Mouse (Mus musculus) limb, embryonic 13.5 days (tissue): Measurements from ENCODE around the gene Psen2. TPM values are rescaled to one million over a fixed set of nuclear protein-coding genes. Genes with fewer than 3 reads are reported as not detected.

Experiments
- ATAC-seq: fragments of 200-750 bp; cut with Nextera tagmentation; 2 replicates; pipeline ENCODE4 v1.8.0; 2017; ENCODE audit warnings: low read depth, moderate number of reproducible peaks, moderate TSS enrichment; ENCODE audit not compliant: low FRiP score
- H3K27ac ChIP-seq: fragments of 300-500 bp; sonication (generic); 2 replicates; pipeline ENCODE4 v1.5.1; 2015; ENCODE audit warnings: inconsistent platforms, mild to moderate bottlenecking, moderate library complexity
- H3K27me3 ChIP-seq: fragments of 300-500 bp; sonication (generic); 2 replicates; pipeline ENCODE4 v1.6.1; 2015; ENCODE audit warnings: mild to moderate bottlenecking, inconsistent platforms
- H3K36me3 ChIP-seq: fragments of 300-500 bp; sonication (generic); 2 replicates; pipeline ENCODE4 v1.6.1; 2015; ENCODE audit warnings: inconsistent platforms, mild to moderate bottlenecking, moderate library complexity
- H3K4me1 ChIP-seq: fragments of 300-500 bp; sonication (generic); 2 replicates; pipeline ENCODE4 v1.6.1; 2015; ENCODE audit warnings: inconsistent platforms
- H3K4me2 ChIP-seq: fragments of 300-500 bp; sonication (generic); replicated peaks from 2 replicates; pipeline ENCODE4 v1.6.1; 2015; ENCODE audit warnings: inconsistent platforms, mild to moderate bottlenecking, moderate library complexity
- H3K4me3 ChIP-seq: fragments of 300-500 bp; sonication (generic); 2 replicates; pipeline ENCODE4 v1.5.1; 2015; ENCODE audit warnings: moderate library complexity, mild to moderate bottlenecking, inconsistent platforms
- H3K9ac ChIP-seq: fragments of 300-500 bp; sonication (generic); 2 replicates; pipeline ENCODE4 v1.6.1; 2015; ENCODE audit warnings: mild to moderate bottlenecking, inconsistent platforms
- H3K9me3 ChIP-seq: fragments of 300-500 bp; sonication (generic); 2 replicates; pipeline ENCODE4 v1.6.1; 2016; ENCODE audit warnings: inconsistent platforms
- WGBS: fragments of 180-500 bp; shearing (Covaris S2); methylation state at CpG from one replicate; pipeline ENCODE4 v1.1.7; 2015; 5-methylcytosine and 5-hydroxymethylcytosine counted together
- polyA plus RNA-seq: library from polyadenylated mRNA; unstranded; fragments of >200 nt; fragmentation: Nextera tagmentation; extraction: Ambion mirVana; gene quantifications from 2 replicates; pipeline ENCODE4 v1.2.1, GENCODE M21; 2015

Gene Psen2
- polyA plus RNA-seq, 1 experiment from 2014 or later = 14.5 TPM

- H3K27ac ChIP-seq = no peak overlapping the region; the same call in 1 of the 2 replicates
- H3K4me3 ChIP-seq = peak overlapping the region; percentile 87
- ATAC-seq = peak; percentile 44
- peaks cover 9% of the 10 kb centered on the region; the same call in 1 of the 2 replicates for H3K27me3 ChIP-seq
- no peaks in the 10 kb centered on the region for H3K36me3 ChIP-seq
- no peaks in the 10 kb centered on the region for H3K9me3 ChIP-seq
- WGBS = 3% methylated on average over 33 of the region's 33 CpGs
- H3K4me1 ChIP-seq = peaks cover 10% of the 10 kb centered on the region
- H3K4me2 ChIP-seq = peak overlapping the region; percentile 98
- peak overlapping the region; percentile 82 for H3K9ac ChIP-seq
Measured at GRCm38 (mm10) chr1:180255294-180256117, 7.7 kb downstream of the Psen2 start.

GRCm38 (mm10) chr1:180254316-180254715, 8.9 kb downstream of the Psen2 start:
- H3K4me2 ChIP-seq = no peak overlapping the region
- ATAC-seq = no peak
- H3K4me3 ChIP-seq = no peak overlapping the region
- no peaks in the 10 kb centered on the region for H3K9me3 ChIP-seq
- H3K9ac ChIP-seq = no peak overlapping the region
- H3K4me1 ChIP-seq = peaks cover 21% of the 10 kb centered on the region
- no peak overlapping the region for H3K27ac ChIP-seq
- 90% methylated on average over 5 of the region's 5 CpGs for WGBS
- H3K27me3 ChIP-seq = peaks cover 9% of the 10 kb centered on the region; the same call in 1 of the 2 replicates
- H3K36me3 ChIP-seq = no peaks in the 10 kb centered on the region

DNA sequence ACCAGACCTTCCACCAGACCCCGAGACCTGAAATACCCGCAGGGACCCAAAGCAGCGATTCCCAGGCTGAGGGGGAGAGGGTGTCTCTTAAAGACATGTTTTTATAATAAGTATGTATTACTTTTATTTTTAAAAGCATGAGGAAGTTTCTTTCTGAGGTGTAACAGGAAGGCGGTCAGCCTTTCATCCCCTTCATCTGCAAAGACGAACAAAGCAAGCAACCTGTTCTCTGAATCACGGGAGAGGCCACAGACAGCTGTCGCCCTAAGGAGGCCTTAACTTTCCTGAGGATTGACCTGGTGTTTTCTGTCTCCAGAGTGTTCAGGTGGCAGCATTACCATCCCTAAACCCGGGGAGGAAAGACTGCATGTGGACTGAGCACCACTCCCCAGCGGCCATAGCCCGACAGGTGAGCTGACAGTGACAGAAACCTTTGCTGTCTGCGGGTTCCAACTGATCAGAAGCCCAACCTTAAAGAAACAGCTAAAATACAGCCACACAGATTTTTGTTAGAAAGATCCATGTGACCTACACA, 10.5 kb downstream of the Psen2 start:
- Histone ChIP-seq H3K9me3 (no peaks in the 10 kb centered on the region), H3K4me2 (no peak overlapping the region), H3K9ac (no peak overlapping the region), H3K27me3 (peaks cover 9% of the 10 kb centered on the region; the same call in 1 of the 2 replicates), H3K27ac (no peak overlapping the region), H3K36me3 (no peaks in the 10 kb centered on the region), H3K4me3 (no peak overlapping the region), H3K4me1 (peaks cover 21% of the 10 kb centered on the region)
- WGBS = 79% methylated on average over 11 of the region's 11 CpGs
- no peak for ATAC-seq

DNA sequence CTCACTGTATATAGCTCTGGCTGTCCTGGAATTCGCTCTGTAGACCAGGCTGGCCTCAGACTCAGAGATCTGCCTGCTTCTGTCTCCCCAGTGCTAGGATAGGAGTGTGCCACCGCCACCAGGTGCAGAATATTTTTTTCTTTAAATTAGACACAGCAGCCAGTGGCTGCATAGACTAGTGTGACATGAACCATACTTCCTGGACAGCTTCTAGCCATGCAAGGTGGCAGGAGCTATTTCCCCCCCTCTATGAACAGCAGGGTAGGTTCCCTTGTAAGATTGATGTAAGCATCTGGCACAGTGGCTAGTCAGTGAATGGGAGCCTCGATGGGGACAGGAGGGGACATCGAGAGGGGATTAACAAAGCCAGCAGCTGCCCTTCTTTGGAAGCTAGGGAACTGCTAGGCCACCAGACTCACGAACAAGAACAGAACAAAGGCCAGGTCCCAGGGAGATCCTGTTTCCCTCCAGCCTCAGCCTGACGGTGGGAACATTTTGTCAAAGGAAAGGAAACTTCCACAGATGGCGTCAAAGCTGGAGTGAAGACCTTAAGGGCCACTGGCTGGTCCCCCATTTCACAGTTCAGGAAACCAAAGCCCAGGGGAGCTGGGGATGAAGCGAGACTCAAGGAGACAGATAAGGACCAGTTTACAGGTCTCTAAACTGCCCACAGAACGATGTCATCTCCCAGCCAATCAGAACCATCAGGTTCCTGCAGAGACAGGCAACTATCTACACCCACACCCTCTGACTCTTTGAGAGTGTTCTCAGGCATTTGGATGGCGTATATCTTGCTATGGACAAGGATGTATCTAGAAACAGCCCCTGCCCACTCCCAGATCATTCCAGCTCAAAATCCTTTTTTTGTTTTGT, 11.8 kb downstream of the Psen2 start:
- no peaks in the 10 kb centered on the region for H3K9me3 ChIP-seq
- no peak overlapping the region for H3K4me3 ChIP-seq
- H3K27ac ChIP-seq = no peak overlapping the region
- no peak overlapping the region for H3K4me2 ChIP-seq
- H3K9ac ChIP-seq = no peak overlapping the region
- H3K27me3 ChIP-seq = peaks cover 9% of the 10 kb centered on the region; the same call in 1 of the 2 replicates
- H3K4me1 ChIP-seq = peaks cover 21% of the 10 kb centered on the region
- peak; percentile 45 for ATAC-seq
- no peaks in the 10 kb centered on the region for H3K36me3 ChIP-seq
- WGBS = 65% methylated on average over 10 of the region's 10 CpGs

- WGBS = 68% methylated on average over 8 of the region's 8 CpGs
- H3K9ac ChIP-seq = no peak overlapping the region
- no peaks in the 10 kb centered on the region for H3K36me3 ChIP-seq
- H3K27ac ChIP-seq = no peak overlapping the region
- H3K9me3 ChIP-seq = no peaks in the 10 kb centered on the region
- peak overlapping the region; percentile 44 for H3K4me2 ChIP-seq
- ATAC-seq = no peak
- H3K4me3 ChIP-seq = no peak overlapping the region
- H3K4me1 ChIP-seq = peaks cover 17% of the 10 kb centered on the region
- H3K27me3 ChIP-seq = peaks cover 9% of the 10 kb centered on the region; the same call in 1 of the 2 replicates
Measured at GRCm38 (mm10) chr1:180250441-180250830, 12.8 kb downstream of the Psen2 start.

DNA sequence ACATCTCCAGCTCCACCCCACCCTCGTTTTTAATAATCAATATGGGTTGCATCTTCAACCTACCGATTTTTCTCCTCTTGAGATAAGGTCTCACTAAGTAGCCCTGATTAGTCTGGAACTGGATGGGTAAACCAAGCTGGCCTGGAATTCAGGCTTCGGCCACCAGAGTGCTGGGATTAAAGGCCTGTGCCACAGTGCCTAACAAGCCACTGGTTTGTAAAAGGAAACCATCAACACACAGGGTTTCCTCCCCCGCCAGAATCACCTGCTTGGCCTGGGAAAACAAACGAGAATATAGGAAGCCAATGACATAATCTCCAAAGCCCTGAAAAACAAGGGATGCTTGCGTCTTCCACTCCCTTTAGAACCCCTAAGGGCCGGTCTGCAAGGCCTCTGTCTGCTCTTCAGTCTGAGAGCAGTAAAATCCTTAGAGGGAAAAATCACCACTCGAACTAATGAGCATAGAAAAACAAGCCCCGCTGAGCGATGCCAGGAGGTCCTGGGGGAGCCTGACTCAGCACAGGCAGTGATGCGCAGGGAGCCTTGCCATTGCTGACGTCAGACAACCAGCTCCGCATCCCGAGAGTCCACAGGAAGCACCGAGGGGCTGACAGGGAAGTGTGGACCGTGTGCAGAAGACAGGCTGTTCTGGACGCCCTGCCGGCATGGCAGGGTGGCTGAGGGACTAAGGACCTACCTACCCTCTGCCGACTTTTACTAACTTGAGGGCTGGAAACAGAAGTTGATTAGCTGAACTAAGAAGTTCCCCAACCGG, 13.4 kb downstream of the Psen2 start:
- 16% methylated on average over 20 of the region's 20 CpGs for WGBS
- Histone ChIP-seq H3K36me3 (no peaks in the 10 kb centered on the region), H3K9me3 (no peaks in the 10 kb centered on the region), H3K4me1 (peaks cover 11% of the 10 kb centered on the region), H3K27me3 (peaks cover 5% of the 10 kb centered on the region; the same call in 1 of the 2 replicates), H3K9ac (no peak overlapping the region), H3K4me3 (no peak overlapping the region), H3K4me2 (peak overlapping the region; percentile 44), H3K27ac (no peak overlapping the region; the same call in 1 of the 2 replicates)
- no peak for ATAC-seq

DNA sequence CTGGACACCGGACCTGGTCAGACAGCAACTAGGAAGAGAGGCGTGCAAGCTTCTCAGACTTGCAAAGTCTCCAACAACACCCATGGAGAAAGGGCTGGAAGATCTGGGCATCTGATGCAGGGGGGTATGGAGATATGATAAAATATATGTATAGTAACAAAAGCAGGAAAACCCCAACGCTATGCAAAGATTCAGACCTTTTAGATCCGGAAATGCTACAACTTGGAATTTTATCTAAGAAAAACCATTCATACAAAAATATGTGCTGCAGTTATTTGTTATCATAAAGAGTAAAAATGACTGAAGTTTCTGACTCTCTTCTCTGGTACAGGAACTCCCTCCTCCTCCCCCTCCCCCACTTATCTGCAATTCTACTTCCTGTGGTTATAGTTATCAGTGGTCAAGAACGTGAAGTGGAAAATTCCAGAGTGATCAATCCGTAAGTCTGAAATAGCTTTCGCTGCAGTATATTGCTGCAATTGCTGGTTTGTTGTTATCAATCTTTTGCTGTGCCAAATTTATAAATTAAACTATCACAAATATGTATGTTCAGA, 14.6 kb downstream of the Psen2 start:
- Histone ChIP-seq H3K9me3 (no peaks in the 10 kb centered on the region), H3K36me3 (no peaks in the 10 kb centered on the region), H3K4me3 (no peak overlapping the region), H3K9ac (no peak overlapping the region), H3K4me1 (peaks cover 10% of the 10 kb centered on the region), H3K27ac (no peak overlapping the region), H3K27me3 (no peaks in the 10 kb centered on the region), H3K4me2 (no peak overlapping the region)
- WGBS = 85% methylated on average over 7 of the region's 7 CpGs
- no peak for ATAC-seq

- 87% methylated on average over 7 of the region's 7 CpGs for WGBS
- no peak overlapping the region for H3K4me3 ChIP-seq
- H3K4me2 ChIP-seq = no peak overlapping the region
- ATAC-seq = no peak
- no peaks in the 10 kb centered on the region for H3K27me3 ChIP-seq
- no peak overlapping the region for H3K27ac ChIP-seq
- peaks cover 10% of the 10 kb centered on the region for H3K4me1 ChIP-seq
- H3K36me3 ChIP-seq = 0 out of 2 replicates have a peak, but pooled peaks cover 3% of the 10 kb centered on the region
- H3K9ac ChIP-seq = no peak overlapping the region
- no peaks in the 10 kb centered on the region for H3K9me3 ChIP-seq
Measured at GRCm38 (mm10) chr1:180247901-180248300, 15.3 kb downstream of the Psen2 start.

DNA sequence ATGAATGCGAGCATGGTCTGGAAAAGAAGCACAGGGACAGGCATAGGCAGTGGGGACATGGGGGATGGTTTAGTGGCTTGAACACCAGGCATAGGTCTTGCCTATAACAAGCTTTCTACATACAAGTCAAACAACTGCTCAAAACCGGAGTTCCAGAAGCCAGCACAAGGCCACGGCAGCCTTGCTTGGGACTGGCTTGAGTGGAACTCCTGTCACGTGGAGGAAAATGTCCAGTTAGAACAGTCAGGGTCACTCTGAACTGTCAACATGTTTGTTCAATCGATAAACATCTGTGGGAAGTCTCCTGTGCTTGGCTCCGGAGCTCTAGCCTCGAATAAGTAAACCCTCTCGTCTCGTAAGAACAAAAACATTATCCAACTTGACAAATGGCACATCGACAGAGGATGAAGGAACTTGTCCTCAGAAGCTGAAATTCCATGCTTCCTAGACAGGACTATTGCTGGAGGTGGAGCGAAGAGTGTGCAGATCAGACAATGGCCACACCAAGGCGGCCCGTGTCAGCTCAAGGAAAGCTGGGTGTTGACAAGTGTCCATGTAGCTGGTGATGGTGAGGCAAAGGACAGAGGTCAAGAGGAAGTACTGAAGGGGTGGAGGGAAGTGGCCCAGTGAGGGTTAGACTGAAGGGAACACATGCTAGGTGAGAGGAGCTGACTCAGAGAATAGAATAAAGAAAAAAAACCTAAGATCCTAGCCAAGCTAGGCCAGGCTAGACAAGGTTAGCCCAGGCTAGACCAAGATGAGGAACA, 17.3 kb downstream of the Psen2 start:
- H3K27ac ChIP-seq = no peak overlapping the region
- 0 out of 2 replicates have a peak, but pooled peaks cover 3% of the 10 kb centered on the region for H3K36me3 ChIP-seq
- H3K27me3 ChIP-seq = no peaks in the 10 kb centered on the region
- peaks cover 10% of the 10 kb centered on the region for H3K4me1 ChIP-seq
- no peak overlapping the region for H3K4me3 ChIP-seq
- WGBS = 88% methylated on average over 13 of the region's 13 CpGs
- H3K9ac ChIP-seq = no peak overlapping the region
- H3K4me2 ChIP-seq = no peak overlapping the region
- H3K9me3 ChIP-seq = no peaks in the 10 kb centered on the region
- no peak for ATAC-seq

GRCm38 (mm10) chr1:180231729-180232128, 31.5 kb downstream of the Psen2 start:
- H3K9me3 ChIP-seq = no peaks in the 10 kb centered on the region
- WGBS = 60% methylated on average over 3 of the region's 3 CpGs
- no peak for ATAC-seq
- no peak overlapping the region for H3K9ac ChIP-seq
- no peak overlapping the region for H3K27ac ChIP-seq
- peaks cover 13% of the 10 kb centered on the region for H3K4me1 ChIP-seq
- no peak overlapping the region for H3K4me2 ChIP-seq
- no peaks in the 10 kb centered on the region for H3K27me3 ChIP-seq
- peaks cover 4% of the 10 kb centered on the region; the same call in 1 of the 2 replicates for H3K36me3 ChIP-seq
- H3K4me3 ChIP-seq = no peak overlapping the region
